Mouse (Mus musculus) C2C12 (cell line): ENCODE results near the gene Large1.

Experiments
- CTCF ChIP-seq: IDR thresholded peaks from one replicate; pipeline ENCODE4 v1.5.1; 2011; ENCODE audit not compliant: control insufficient read depth, insufficient read depth, insufficient read length
- MAX ChIP-seq: IDR thresholded peaks from one replicate; pipeline ENCODE4 v1.6.1; 2011; ENCODE audit warnings: mild to moderate bottlenecking, control low read depth
- MYOG ChIP-seq: IDR thresholded peaks from one replicate; pipeline ENCODE4 v1.6.1; 2011; ENCODE audit not compliant: control insufficient read depth, insufficient read length; ENCODE audit errors: extremely low read depth
- USF1 ChIP-seq: IDR thresholded peaks from one replicate; pipeline ENCODE4 v1.6.1; 2011; ENCODE audit warnings: low read depth, mild to moderate bottlenecking, control low read depth, moderate library complexity

GRCm38 (mm10) chr8:73188684-73189083, 164.7 kb downstream of the Large1 start:
- TF ChIP-seq CTCF (no peak), USF1 (no peak), MAX (no peak), MYOG (no peak)
